Mouse (Mus musculus) T-cell, adult 2 months (primary cell): ENCODE measurements at regions not wholly inside any gene's neighbourhood (a gene's known extent, or its start where the extent isn't known, plus 50 kb on each side); places are given as distances from the start of the nearest gene placed in this dataset.
A peak's percentile ranks its signal among the peaks of the same experiment; 100 is the strongest.
"Not testable (repeated sequence)": the region's sequence is repeated elsewhere in the genome, so short reads cannot be mapped to it uniquely, and the experiment has no call there.

ENCODE experiments used
- DNase-seq: peaks from one replicate; pipeline ENCODE4 v3.0.0; 2022; ENCODE audit warnings: low spot score

- not testable (repeated sequence) for DNase-seq
These were observed 78.5 kb downstream of the 1700010I14Rik start for GRCm38 (mm10) chr17:9066633-9067032.

GRCm38 (mm10) chr17:9068859-9069602, 80.9 kb downstream of the 1700010I14Rik start:
- no peak for DNase-seq

GRCm38 (mm10) chr17:9083629-9084028, 95.5 kb downstream of the 1700010I14Rik start:
- no peak for DNase-seq

DNA sequence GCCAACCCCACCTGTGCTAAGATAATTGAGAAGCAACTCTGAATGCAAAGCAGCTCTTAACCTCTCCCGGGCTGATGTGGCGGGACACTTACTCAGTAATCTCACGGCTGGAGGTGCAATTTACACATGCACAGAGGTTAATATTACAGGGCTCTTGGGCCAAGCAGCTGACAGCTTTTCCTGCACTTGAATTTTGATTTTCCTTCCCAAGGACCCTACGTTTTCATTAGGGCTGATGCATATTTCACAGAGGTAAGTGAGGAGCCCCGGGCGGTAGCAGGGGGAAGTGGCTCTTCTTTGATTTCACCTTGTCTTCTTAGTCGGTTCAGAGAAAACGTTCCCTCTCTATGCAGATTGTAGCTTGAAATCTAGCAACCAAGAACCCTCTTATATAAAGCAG, 139.7 kb downstream of the 1700010I14Rik start:
- no peak for DNase-seq

DNA sequence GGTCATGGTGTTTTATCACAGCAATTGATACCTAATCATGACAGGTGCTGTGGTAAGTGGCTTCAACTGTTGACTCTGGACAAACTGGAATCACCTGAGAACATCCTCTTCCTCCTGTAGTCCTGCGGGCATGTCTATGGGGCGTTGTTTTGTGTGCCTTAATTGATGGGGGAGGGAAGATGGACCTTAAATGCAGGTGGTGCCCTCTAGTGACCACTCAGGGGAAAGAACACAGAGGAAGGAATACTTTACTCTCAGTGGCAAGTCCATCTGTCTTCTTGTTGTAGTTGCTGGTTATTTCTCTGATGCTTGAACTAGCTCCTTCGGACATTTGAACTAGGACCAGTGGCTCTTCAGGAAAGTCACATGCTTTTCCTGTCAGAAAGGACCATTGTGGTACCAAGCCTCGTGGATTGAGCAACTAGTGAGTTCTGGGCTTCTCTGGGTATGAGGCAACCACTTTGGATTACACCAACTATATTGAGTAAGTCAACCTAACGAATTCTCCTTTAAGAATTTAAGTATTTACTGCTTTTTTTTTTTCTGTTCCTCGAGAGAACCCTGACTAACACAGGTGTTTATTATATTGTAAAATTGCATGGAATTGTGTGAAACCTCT, 157.6 kb downstream of the 1700010I14Rik start:
- no peak for DNase-seq

DNA sequence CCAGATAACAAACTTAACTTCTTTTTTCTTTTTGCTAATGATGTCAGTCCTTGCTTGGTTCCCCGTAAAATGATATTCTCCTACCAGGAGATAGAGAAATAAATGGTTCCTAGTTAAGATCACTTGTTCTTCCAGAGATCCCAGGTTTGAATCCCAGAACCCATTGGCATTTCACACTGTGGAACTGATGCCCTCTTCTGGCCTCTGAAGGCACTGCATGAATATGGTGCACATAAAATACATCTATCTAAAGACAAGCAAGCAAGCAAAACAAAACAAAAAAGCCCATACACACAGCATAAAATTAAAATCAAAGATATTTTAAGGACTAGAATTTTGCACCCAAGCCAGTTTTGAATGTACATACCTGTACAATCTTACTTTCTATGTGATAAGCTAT, 162.5 kb downstream of the 1700010I14Rik start:
- no peak for DNase-seq

GRCm38 (mm10) chr17:9162148-9162547, 174.0 kb downstream of the 1700010I14Rik start:
- DNase-seq = no peak

- DNase-seq = no peak
These were observed 174.5 kb downstream of the 1700010I14Rik start for GRCm38 (mm10) chr17:9162676-9163075.

- no peak for DNase-seq
These were observed 175.2 kb downstream of the 1700010I14Rik start for GRCm38 (mm10) chr17:9163285-9163684.

DNA sequence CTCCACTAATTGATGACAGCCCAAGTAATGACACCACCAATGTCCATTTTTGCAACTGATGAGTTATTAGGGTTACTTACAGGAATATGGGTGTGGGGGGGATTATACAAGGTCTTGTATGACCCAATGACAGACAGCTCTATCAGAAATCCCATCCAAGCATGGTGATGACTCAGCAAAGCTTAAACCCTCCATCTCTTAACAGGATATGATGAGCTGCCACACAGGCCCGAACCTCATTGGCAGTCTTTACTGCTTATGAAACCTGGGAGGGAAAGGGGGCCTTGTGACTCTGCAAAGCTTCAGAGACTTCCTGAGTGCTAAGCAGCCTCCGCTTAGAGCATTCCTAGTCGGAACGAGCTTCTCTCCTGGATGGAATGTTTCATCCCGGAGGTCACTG, 176.4 kb downstream of the 1700010I14Rik start:
- no peak for DNase-seq

DNA sequence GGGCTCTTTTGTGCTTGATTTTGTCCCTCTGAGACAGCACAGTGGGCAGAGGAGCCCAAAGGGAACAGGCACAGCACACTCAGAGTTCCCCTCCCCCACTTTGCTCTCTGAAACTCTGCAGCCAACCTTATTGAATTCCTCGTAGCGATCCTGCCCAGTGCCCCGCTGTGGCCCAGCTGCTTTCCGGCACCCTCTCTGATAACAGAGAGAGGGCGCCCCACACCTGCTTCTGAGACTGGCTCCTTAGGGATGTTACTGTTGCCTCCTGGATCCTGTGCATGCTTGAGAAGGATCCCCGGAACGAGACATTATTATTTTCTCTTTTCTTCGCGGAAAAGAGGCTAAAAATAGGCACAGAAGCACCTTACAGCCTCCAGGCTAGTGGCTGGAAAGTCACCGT, 179.0 kb downstream of the 1700010I14Rik start:
- DNase-seq = no peak

DNA sequence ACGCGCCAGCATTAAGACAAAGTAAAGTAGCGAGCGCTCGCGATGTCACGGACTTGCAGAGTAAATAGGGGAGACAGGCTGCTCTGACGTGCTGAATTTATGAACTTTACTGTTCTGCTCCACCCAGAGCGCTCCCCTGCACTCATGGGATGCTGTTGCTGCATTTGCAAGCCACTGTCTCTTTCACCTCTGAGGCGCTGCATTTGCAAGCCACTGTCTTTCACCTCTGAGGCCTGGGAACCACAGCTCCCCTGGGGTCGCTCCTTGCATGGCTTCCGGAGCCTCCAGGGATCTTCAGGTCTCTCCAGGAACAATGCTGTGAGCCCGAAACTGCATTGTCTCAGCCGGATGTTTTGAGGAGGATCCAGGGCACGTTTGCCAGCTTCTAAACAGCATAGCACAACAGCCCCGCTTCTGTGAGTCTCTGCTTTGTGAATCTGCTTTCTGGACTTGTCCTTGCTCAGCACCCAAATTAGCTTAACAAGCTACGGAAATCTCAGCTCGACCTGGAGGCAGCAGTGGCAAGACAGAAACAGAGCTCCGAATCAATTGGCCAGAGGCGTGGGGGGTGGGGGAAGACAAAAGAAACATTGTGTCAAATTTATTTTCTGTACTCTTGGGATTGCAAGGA, 179.6 kb downstream of the 1700010I14Rik start:
- DNase-seq = no peak

- DNase-seq = no peak
These were observed 180.3 kb downstream of the 1700010I14Rik start for GRCm38 (mm10) chr17:9168411-9168810.

DNA sequence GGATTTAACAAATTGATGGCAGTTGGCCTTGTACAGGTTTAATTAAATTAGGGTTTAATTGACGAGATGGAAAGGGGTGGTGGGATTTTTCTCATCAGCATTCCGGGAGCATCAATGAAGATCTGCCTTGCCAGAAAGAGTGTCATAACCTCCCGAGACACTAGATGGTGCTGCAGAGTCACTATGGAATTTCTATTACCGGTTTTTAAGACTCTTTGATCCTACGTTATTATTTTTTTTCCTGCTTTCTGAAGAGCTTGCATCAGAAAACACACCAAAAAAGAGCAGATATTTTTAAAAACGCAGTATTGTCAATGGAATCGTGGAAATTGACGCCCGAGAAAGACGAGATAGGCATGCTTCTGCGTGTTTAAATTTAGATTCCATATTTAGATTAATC, 181.2 kb downstream of the 1700010I14Rik start:
- DNase-seq = peak; percentile 1

DNA sequence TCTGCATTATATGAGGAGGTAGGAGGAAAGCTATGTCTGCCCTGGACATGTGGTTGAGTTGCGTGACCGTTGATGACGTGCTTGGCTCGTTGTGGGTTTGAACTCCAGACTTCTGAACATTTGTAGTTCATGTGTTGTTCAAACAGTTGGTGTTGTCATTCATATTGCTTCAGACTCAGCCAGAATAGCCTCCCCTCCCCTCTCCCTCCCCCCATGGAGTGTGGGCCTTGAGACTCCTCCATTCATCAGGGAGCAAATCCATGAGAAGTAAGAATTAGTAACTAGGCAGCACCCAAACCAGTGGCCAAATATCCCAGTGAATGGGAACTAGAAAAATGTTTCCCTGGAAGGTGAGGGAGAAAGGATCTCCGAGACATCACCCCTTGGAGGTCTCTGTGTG, 209.0 kb downstream of the 1700010I14Rik start:
- no peak for DNase-seq

DNA sequence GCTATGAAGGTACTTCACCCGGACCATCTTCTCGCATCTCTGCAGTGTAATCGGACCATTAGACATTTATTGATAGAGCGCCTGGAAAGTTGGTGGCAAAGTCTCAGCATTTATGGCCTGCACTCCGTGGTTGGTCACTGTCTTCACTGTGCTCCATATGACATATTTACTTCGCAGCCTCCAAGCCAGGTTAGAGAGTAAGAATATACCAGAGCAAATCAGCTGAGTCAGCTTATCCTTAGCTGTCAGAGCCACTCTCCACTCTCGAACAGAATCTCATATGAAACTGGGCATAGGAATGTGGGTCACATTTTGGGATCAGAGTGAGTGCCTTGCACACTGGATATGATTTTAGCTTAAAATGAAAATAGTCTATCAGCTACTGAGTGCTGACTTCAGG, 212.3 kb downstream of the 1700010I14Rik start:
- DNase-seq = no peak

GRCm38 (mm10) chr17:9202496-9202895, 214.4 kb downstream of the 1700010I14Rik start:
- no peak for DNase-seq

- DNase-seq = no peak
These were observed 211.2 kb upstream of the Gm17728 start for GRCm38 (mm10) chr17:9210626-9211025.

DNA sequence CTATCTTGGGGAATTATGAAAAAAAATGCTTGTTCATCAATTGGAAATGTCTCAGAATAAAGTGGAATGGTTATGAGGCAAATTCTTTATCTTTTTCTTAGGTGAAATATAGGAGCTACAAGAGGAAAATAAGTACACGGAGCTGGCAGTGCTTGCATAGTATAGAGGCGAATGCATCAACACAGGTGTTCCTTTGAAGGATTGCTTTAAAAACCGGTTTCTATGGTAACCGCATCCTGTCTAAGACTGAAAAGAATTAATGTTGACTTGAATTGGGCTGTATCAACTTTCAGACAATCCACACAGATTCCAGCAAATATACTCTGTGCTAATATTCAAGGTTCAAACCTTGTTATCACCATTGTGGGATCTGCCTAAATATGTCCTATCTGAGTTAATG, 198.8 kb upstream of the Gm17728 start:
- DNase-seq = no peak

- no peak for DNase-seq
These were observed 193.8 kb upstream of the Gm17728 start for GRCm38 (mm10) chr17:9227872-9228575.

DNA sequence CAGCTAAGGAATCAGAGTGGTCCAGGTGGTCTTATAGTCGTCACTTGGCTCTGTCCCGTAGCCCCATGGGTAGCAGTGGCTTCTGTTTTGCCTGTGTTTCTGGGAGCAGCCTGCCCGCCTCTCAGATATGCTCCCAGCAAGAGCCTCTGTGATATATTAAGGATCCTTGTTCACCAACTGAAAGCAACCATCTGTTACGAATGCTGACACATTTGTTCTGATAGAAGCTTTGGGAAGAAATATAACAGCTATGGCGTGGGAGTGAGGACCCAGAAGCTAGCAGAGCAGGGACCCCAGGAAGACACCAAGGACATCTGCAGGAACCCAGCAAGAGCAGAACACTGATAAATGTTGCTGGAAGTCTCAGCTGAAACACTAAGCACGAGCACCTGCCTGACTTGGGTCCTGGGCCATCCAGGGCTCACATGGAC, 186.7 kb upstream of the Gm17728 start:
- DNase-seq = no peak

- DNase-seq = no peak
These were observed 163.2 kb upstream of the Gm17728 start for GRCm38 (mm10) chr17:9258646-9259170.
